Mouse (Mus musculus): ENCODE data around the gene Ust.

DNA sequence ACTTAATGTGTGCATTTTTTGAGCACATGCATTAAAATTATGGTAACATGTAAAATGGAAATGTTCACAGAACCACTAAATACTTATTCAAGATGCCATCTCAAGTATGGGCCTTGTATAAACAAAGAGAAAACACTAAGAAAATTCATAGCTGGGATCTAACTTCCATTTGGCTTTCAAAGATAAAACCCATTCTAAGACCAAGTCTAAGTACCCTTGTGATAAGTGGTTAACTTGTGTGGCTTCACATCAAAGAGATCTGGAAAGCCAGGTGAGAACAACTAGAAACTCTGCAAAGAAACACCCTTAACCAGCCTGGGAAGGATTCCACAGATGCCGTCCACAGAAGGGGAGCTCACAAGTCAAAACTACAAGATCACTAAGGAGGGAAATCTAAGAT is 53.4 kb downstream of the Ust start:
- no peak for TF ChIP-seq POLR2A (IDR thresholded peaks at IDR 0.05; ENCODE audit: low read depth, low read length)
- no peak for TF ChIP-seq CTCF (IDR thresholded peaks at IDR 0.05; ENCODE audit: borderline replicate concordance, insufficient read depth, low read length)
